Mouse (Mus musculus) 416B (cell line): ENCODE results near the gene Cd2ap.
A peak's percentile ranks its signal among the peaks of the same experiment; 100 is the strongest.

Experiments used
- DNase-seq: peaks from one replicate; pipeline ENCODE4 v3.0.0; 2011; ENCODE audit warnings: low read depth

The Cd2ap gene

DNA sequence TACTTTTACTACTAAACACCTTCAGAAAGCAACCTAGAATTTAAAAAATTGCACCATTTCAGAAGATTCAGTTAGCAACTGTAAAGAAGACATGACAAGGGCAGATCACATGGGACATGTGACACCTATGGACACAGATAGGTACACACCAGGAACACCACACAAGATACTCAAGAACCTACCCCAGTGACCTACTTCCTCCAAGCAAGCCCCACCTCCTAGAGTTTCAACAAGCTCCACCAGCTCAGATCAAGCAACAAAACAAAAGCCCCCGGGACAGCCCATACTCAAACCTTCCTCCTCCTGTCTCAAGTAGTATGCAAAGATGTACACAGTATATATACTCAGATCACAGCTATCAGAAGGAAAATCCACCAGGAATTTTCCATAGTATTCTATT, 16.1 kb downstream of the Cd2ap start:
- DNase-seq = no peak

- DNase-seq = no peak
These were observed 19.0 kb downstream of the Cd2ap start for GRCm38 (mm10) chr17:42857506-42857905.

- DNase-seq = no peak
These were observed 29.4 kb downstream of the Cd2ap start for GRCm38 (mm10) chr17:42847108-42847507.

GRCm38 (mm10) chr17:42837193-42837592, 39.3 kb downstream of the Cd2ap start:
- no peak for DNase-seq

DNA sequence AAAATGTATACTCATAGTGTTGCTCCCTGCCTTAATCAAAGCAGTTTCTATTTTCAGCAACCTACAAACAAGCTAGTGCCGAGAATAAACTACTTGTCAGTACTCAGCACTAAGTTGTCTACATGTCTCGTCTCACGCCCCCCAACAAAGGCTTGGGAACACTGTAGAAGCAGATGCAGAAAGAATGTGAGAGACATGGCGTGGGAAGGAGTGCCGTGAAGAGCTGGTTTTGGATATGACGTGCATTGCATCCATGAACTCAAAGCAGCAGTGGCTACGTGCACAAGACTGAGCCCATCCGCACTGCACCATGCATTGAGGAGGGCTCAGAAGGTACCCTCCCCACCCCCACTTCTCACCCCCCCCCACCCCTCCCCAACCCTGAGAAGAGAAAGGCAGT, 53.7 kb downstream of the Cd2ap start:
- no peak for DNase-seq

DNA sequence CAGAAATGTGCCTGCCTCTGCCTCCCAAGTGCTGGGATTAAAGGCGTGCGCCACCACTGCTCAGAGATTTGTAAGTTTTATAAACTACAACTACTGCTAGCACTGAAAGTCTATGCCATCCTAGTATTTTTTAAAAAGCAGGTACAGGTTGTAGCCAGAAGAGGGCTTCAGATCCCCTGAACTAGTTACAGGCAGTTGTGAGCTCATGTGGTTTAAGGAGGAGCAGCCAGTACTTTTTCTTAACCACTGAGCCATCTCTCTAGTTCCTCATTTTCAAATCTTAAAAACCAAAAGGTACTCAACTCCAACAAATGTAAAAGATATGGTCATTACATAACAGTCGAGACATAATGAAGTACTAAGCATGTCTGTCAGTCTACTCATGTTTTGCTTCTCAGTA, 61.1 kb downstream of the Cd2ap start:
- DNase-seq = peak; percentile 60

DNA sequence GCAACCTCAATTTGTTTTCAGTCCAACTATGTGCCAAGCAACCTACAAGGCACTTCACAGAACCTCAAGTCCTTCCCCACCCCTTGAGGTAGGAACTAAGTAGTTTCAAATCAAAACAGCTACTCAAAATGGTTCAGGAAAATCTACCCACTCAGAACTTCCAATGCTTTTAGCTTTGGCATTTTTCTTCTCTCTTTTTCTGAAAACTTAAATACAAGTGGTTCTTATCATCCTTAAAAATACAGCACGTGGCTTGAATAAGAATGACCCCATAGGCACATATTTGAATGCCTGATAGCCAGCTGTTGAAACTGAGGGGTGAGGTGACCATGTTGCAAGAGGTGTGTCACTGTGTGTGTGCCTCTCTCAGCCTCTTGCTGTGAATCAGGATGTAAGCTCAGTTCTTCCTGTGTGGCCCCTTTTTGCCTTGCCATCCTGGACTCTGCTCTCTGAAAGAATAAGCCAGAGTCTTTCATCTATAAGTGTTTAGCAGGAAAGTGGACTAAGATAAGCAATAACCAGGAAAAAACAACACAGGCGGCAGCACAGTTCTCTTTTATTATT, 84.0 kb downstream of the Cd2ap start:
- peak; percentile 42 for DNase-seq

DNA sequence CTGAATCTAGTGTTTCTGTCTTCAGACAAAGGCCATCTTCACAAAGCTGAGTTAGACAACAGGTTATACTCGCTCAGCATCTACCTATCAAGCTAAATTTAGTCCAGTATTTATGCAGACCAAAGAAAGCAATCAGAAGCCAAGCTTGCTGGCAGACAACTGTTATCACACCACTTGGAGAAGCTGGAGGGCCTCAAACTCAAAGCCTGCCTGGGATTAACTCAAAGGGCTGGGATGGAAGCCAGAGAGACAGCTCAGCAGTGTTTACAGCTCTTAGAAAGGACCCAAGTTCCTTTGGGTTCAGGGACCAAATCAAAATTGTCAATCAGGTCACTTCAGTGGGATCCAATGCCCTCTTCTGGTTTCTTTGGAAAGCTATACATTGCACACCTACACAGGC, 85.7 kb downstream of the Cd2ap start:
- no peak for DNase-seq

GRCm38 (mm10) chr17:42789723-42790122, 86.7 kb downstream of the Cd2ap start:
- DNase-seq = no peak

GRCm38 (mm10) chr17:42788686-42789453, 87.6 kb downstream of the Cd2ap start:
- no peak for DNase-seq

DNA sequence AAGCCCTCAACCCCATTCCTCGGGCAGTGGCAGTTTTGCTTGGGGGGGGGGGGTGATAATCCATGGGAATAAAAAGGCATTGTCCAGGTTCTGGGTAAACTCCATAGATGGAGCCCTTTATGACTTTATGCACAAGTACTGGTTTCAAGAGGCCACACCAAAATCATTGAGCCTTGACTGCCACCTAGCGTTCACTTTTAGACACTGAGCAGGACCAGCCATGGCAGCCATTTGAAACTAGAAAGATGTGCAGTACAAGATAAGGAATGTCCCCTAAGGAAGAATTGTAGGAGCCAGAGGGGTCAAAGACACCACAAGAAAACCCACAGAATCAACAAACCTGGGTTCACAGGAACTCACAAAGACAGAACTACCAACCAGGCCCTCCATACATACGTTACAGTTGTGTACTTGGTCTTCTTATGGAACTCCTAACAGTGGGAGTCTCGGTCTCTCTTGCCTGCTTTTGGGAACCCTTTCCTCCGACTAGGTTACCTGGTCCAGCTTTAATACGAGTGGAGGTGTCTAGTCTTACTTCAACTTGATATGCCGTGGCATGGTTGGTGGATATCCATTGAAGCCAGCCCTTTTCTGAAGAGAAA, 94.2 kb downstream of the Cd2ap start:
- DNase-seq = peak; percentile 76

DNA sequence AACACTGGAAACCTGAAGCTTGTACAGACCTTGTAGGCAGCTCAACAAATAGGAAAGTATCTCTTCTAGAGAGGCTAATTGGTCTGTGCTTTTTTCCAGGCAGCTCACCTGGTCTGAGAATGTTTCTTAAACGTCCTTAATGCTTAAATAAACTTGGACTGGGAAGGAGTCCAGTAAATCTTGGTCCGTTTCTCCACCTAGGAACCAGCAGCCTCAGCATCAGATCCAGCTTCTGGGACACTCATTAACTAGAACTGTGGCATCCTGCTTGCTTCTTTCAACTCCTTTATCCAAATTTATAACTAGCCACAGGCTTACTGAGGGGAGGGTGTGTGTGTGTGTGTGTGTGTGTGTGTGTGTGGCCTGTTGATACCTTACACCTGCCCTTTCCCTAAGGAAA, 122.7 kb downstream of the Cd2ap start:
- DNase-seq = no peak

DNA sequence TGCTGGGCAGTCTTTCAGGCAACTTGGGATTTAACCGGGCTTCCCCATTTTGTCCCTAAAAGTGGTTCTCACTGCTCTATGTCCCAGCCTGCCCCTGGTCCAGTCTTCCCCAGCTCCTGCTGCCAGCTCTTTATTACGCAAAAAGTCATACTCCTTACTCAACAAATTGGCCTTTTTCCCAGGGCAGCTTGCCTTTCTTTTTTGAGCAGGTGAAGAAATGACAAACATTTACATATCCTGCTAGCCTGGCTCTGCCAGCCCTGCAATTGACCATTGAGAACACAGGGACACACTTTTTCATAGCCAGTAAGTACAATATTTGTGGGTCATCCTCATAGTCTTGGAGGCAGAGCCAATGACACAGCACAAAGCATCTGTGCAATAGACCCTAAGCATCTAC, 124.3 kb downstream of the Cd2ap start:
- DNase-seq = no peak

GRCm38 (mm10) chr17:42745657-42746420, 130.6 kb downstream of the Cd2ap start:
- no peak for DNase-seq
